Mouse (Mus musculus) intestine, embryonic 16.5 days (tissue): ENCODE data around the gene Espnl. TPM values are rescaled to one million over a fixed set of nuclear protein-coding genes. Genes with fewer than 3 reads are reported as not detected.

ENCODE experiments used
- ATAC-seq: fragments of 200-750 bp; cut with Nextera tagmentation; 2 replicates; pipeline ENCODE4 v1.8.0; 2017; ENCODE audit warnings: moderate TSS enrichment, moderate library complexity
- H3K27ac ChIP-seq: fragments of 300-500 bp; sonication (generic); 2 replicates; pipeline ENCODE4 v1.5.1; 2014; ENCODE audit warnings: mild to moderate bottlenecking, low read length
- H3K27me3 ChIP-seq: fragments of 300-500 bp; sonication (generic); replicated peaks from 2 replicates; pipeline ENCODE4 v1.6.1; 2014; ENCODE audit warnings: low read length, control low read depth, mixed read lengths; ENCODE audit not compliant: control insufficient read depth, insufficient read depth
- H3K36me3 ChIP-seq: fragments of 300-500 bp; sonication (generic); 2 replicates; pipeline ENCODE4 v1.6.1; 2014; ENCODE audit warnings: low read length, control low read depth; ENCODE audit not compliant: control insufficient read depth, insufficient read depth
- H3K4me1 ChIP-seq: fragments of 300-500 bp; sonication (generic); 2 replicates; pipeline ENCODE4 v1.6.1; 2014; ENCODE audit warnings: low read length, control low read depth, mixed read lengths; ENCODE audit not compliant: control insufficient read depth, insufficient read depth
- H3K4me2 ChIP-seq: fragments of 300-500 bp; sonication (generic); 2 replicates; pipeline ENCODE4 v1.6.1; 2014; ENCODE audit warnings: low read depth, low read length, control low read depth
- H3K4me3 ChIP-seq: fragments of 300-500 bp; sonication (generic); 2 replicates; pipeline ENCODE4 v1.5.1; 2014; ENCODE audit warnings: mild to moderate bottlenecking, low read length
- H3K9ac ChIP-seq: fragments of 300-500 bp; sonication (generic); 2 replicates; pipeline ENCODE4 v1.6.1; 2014; ENCODE audit warnings: low read depth, low read length
- H3K9me3 ChIP-seq: fragments of 300-500 bp; sonication (generic); 2 replicates; pipeline ENCODE4 v1.6.1; 2016; ENCODE audit warnings: low read length, control low read depth; ENCODE audit not compliant: control insufficient read depth
- WGBS: fragments of 180-500 bp; shearing (Covaris S2); extraction: QIAGEN DNeasy Blood & Tissue Kit; methylation state at CpG from one replicate; pipeline ENCODE4 v1.1.7; 2014; 5-methylcytosine and 5-hydroxymethylcytosine counted together
- polyA plus RNA-seq: library from polyadenylated mRNA; unstranded; fragments of >200 nt; fragmentation: Nextera tagmentation; extraction: Ambion mirVana; gene quantifications from 2 replicates; pipeline ENCODE4 v1.2.1, GENCODE M21; 2015

Gene Espnl
- polyA plus RNA-seq, 1 experiment from 2014 or later: 0.09 TPM

- 4% methylated on average over 65 of the region's 68 CpGs for WGBS
- no peaks in the 10 kb centered on the region for H3K36me3 ChIP-seq
- H3K4me2 ChIP-seq: peak overlapping the region; percentile 49
- peaks cover 38% of the 10 kb centered on the region for H3K27me3 ChIP-seq
- H3K27ac ChIP-seq: no peak overlapping the region
- H3K4me1 ChIP-seq: peaks cover 9% of the 10 kb centered on the region
- peak; percentile 45 for ATAC-seq
- no peak overlapping the region; the same call in 1 of the 2 replicates for H3K9ac ChIP-seq
- no peaks in the 10 kb centered on the region for H3K9me3 ChIP-seq
- peak overlapping the region; percentile 36 for H3K4me3 ChIP-seq
Measured at GRCm38 (mm10) chr1:91344921-91345685, 23.2 kb downstream of the Espnl start.

- Histone ChIP-seq H3K36me3 (no peaks in the 10 kb centered on the region), H3K4me2 (no peak overlapping the region), H3K27me3 (peaks cover 38% of the 10 kb centered on the region), H3K27ac (no peak overlapping the region), H3K4me3 (no peak overlapping the region), H3K4me1 (peaks cover 9% of the 10 kb centered on the region), H3K9ac (no peak overlapping the region), H3K9me3 (no peaks in the 10 kb centered on the region)
- WGBS: 35% methylated on average over 3 of the region's 3 CpGs
- ATAC-seq: peak; percentile 74
Measured at GRCm38 (mm10) chr1:91346892-91347291, 25.0 kb downstream of the Espnl start.

GRCm38 (mm10) chr1:91350841-91351240 lies 29.0 kb downstream of the Espnl start, which contains the start of gene Klhl30:
TSS of gene Klhl30 (plus strand) at chr1:91351016.
- Histone ChIP-seq H3K36me3 (no peaks in the 10 kb centered on the region), H3K9ac (no peak within 1 kb of the TSS), H3K9me3 (no peaks in the 10 kb centered on the region), H3K4me2 (no peak within 1 kb of the TSS), H3K4me3 (no peak within 1 kb of the TSS), H3K27me3 (peaks cover 10% of the 10 kb centered on the region), H3K4me1 (no peaks in the 10 kb centered on the region), H3K27ac (no peak within 1 kb of the TSS)
- 50% methylated on average over 4 of the region's 4 CpGs for WGBS
- no peak for ATAC-seq

GRCm38 (mm10) chr1:91351249-91351648 lies 29.4 kb downstream of the Espnl start:
- ATAC-seq: no peak
- H3K4me2 ChIP-seq: no peak overlapping the region
- no peaks in the 10 kb centered on the region for H3K36me3 ChIP-seq
- 75% methylated on average over 3 of the region's 3 CpGs for WGBS
- peaks cover 6% of the 10 kb centered on the region for H3K27me3 ChIP-seq
- no peak overlapping the region for H3K4me3 ChIP-seq
- H3K4me1 ChIP-seq: no peaks in the 10 kb centered on the region
- H3K27ac ChIP-seq: no peak overlapping the region
- H3K9ac ChIP-seq: no peak overlapping the region
- H3K9me3 ChIP-seq: no peaks in the 10 kb centered on the region

GRCm38 (mm10) chr1:91352277-91352676 lies 30.4 kb downstream of the Espnl start:
- 94% methylated on average over 2 of the region's 2 CpGs for WGBS
- ATAC-seq: no peak
- Histone ChIP-seq H3K9me3 (no peaks in the 10 kb centered on the region), H3K27ac (no peak overlapping the region), H3K9ac (no peak overlapping the region), H3K4me3 (no peak overlapping the region), H3K27me3 (no peaks in the 10 kb centered on the region), H3K4me1 (no peaks in the 10 kb centered on the region), H3K36me3 (no peaks in the 10 kb centered on the region), H3K4me2 (no peak overlapping the region)

- Histone ChIP-seq H3K4me2 (no peak overlapping the region), H3K27me3 (no peaks in the 10 kb centered on the region), H3K9me3 (no peaks in the 10 kb centered on the region), H3K27ac (no peak overlapping the region), H3K9ac (no peak overlapping the region), H3K4me3 (no peak overlapping the region), H3K4me1 (no peaks in the 10 kb centered on the region), H3K36me3 (no peaks in the 10 kb centered on the region)
- 86% methylated on average over 11 of the region's 11 CpGs for WGBS
- no peak for ATAC-seq
Measured at GRCm38 (mm10) chr1:91356105-91356504, 34.2 kb downstream of the Espnl start.

GRCm38 (mm10) chr1:91362113-91362512 lies 40.2 kb downstream of the Espnl start:
- Histone ChIP-seq H3K9me3 (no peaks in the 10 kb centered on the region), H3K9ac (no peak overlapping the region), H3K27ac (no peak overlapping the region), H3K27me3 (no peaks in the 10 kb centered on the region), H3K4me3 (no peak overlapping the region), H3K4me1 (peaks cover 7% of the 10 kb centered on the region; the same call in 1 of the 2 replicates), H3K4me2 (no peak overlapping the region), H3K36me3 (no peaks in the 10 kb centered on the region)
- WGBS: 76% methylated on average over 5 of the region's 5 CpGs
- no peak for ATAC-seq

GRCm38 (mm10) chr1:91364822-91365644 lies 43.2 kb downstream of the Espnl start:
- Histone ChIP-seq H3K9me3 (no peaks in the 10 kb centered on the region), H3K4me3 (no peak overlapping the region), H3K36me3 (no peaks in the 10 kb centered on the region), H3K9ac (no peak overlapping the region), H3K27ac (no peak overlapping the region), H3K27me3 (no peaks in the 10 kb centered on the region), H3K4me2 (no peak overlapping the region), H3K4me1 (peaks cover 20% of the 10 kb centered on the region)
- no peak for ATAC-seq
- WGBS: 94% methylated on average over 16 of the region's 16 CpGs

GRCm38 (mm10) chr1:91365816-91366214 lies 43.9 kb downstream of the Espnl start:
- ATAC-seq: no peak
- peak overlapping the region; percentile 94 for H3K4me2 ChIP-seq
- WGBS: 29% methylated on average over 8 of the region's 8 CpGs

More at GRCm38 (mm10) chr1:91365816-91366214, 43.9 kb downstream of the Espnl start:
- Histone ChIP-seq H3K9me3 (no peaks in the 10 kb centered on the region), H3K27ac (no peak overlapping the region), H3K36me3 (no peaks in the 10 kb centered on the region), H3K4me1 (peaks cover 26% of the 10 kb centered on the region), H3K27me3 (no peaks in the 10 kb centered on the region), H3K4me3 (peak overlapping the region; percentile 67), H3K9ac (peak overlapping the region; percentile 88)
